Mouse (Mus musculus) hindbrain, embryonic 11.5 days (tissue): Measurements from ENCODE around the gene Trim45. TPM values are rescaled to one million over a fixed set of nuclear protein-coding genes. Genes with fewer than 3 reads are reported as not detected.

Experiments used
- ATAC-seq: fragments of 200-750 bp; cut with Nextera tagmentation; 2 replicates; pipeline ENCODE4 v1.8.0; 2017; ENCODE audit warnings: mild to moderate bottlenecking, moderate TSS enrichment, moderate library complexity; ENCODE audit not compliant: low FRiP score
- DNase-seq: peaks from one replicate; pipeline ENCODE4 v3.0.0-alpha.2; 2015; ENCODE audit warnings: low spot score
- H3K27ac ChIP-seq: fragments of 300-500 bp; sonication (generic); 2 replicates; pipeline ENCODE4 v1.5.1; 2014; ENCODE audit warnings: mild to moderate bottlenecking, low read depth, low read length
- H3K27me3 ChIP-seq: fragments of 300-500 bp; sonication (generic); 2 replicates; pipeline ENCODE4 v1.6.1; 2014; ENCODE audit warnings: mild to moderate bottlenecking, low read length, moderate library complexity, mixed read lengths; ENCODE audit not compliant: control insufficient read depth, insufficient read depth
- H3K36me3 ChIP-seq: fragments of 300-500 bp; sonication (generic); 2 replicates; pipeline ENCODE4 v1.6.1; 2014; ENCODE audit warnings: mild to moderate bottlenecking, low read length, moderate library complexity, mixed read lengths; ENCODE audit not compliant: control insufficient read depth, insufficient read depth
- H3K4me1 ChIP-seq: fragments of 300-500 bp; sonication (generic); replicated peaks from 2 replicates; pipeline ENCODE4 v1.6.1; 2014; ENCODE audit warnings: low read length, mixed read lengths; ENCODE audit not compliant: control insufficient read depth, insufficient read depth
- H3K4me2 ChIP-seq: fragments of 300-500 bp; sonication (generic); replicated peaks from 2 replicates; pipeline ENCODE4 v1.6.1; 2014; ENCODE audit warnings: mild to moderate bottlenecking, low read depth, low read length
- H3K4me3 ChIP-seq: fragments of 300-500 bp; sonication (generic); 2 replicates; pipeline ENCODE4 v1.5.1; 2014; ENCODE audit warnings: low read depth, low read length
- H3K9ac ChIP-seq: fragments of 300-500 bp; sonication (generic); 2 replicates; pipeline ENCODE4 v1.6.1; 2014; ENCODE audit warnings: low read depth, low read length
- H3K9me3 ChIP-seq: fragments of 300-500 bp; sonication (generic); 2 replicates; pipeline ENCODE4 v1.6.1; 2016; ENCODE audit warnings: low read length; ENCODE audit not compliant: control insufficient read depth
- WGBS: fragments of 180-500 bp; shearing (Covaris S2); extraction: QIAGEN DNeasy Blood & Tissue Kit; methylation state at CpG from one replicate; pipeline ENCODE4 v1.1.7; 2014; 5-methylcytosine and 5-hydroxymethylcytosine counted together
- polyA plus RNA-seq: library from polyadenylated mRNA; unstranded; fragments of >200 nt; fragmentation: Nextera tagmentation; extraction: Ambion mirVana; gene quantifications from 2 replicates; pipeline ENCODE4 v1.2.1, GENCODE M21; 2014

Trim45 gene
- polyA plus RNA-seq, 1 experiment from 2014 or later, result 3.4 TPM

GRCm38 (mm10) chr3:100940496-100941037, 18.6 kb downstream of the Trim45 start:
- Histone ChIP-seq H3K27ac (no peak overlapping the region), H3K4me1 (no peaks in the 10 kb centered on the region), H3K27me3 (no peaks in the 10 kb centered on the region), H3K9ac (no peak overlapping the region), H3K4me3 (no peak overlapping the region), H3K4me2 (no peak overlapping the region), H3K9me3 (no peaks in the 10 kb centered on the region), H3K36me3 (0 out of 2 replicates have a peak, but pooled peaks cover 2% of the 10 kb centered on the region)
- ATAC-seq, result no peak
- DNase-seq, result no peak
- WGBS, result 91% methylated on average over 4 of the region's 4 CpGs

GRCm38 (mm10) chr3:100947286-100947685, 25.3 kb downstream of the Trim45 start:
- no peak overlapping the region for H3K27ac ChIP-seq
- DNase-seq, result no peak
- H3K9me3 ChIP-seq, result no peaks in the 10 kb centered on the region
- H3K4me3 ChIP-seq, result no peak overlapping the region
- WGBS, result 94% methylated on average over 8 of the region's 8 CpGs
- no peaks in the 10 kb centered on the region for H3K27me3 ChIP-seq
- no peak overlapping the region for H3K4me2 ChIP-seq
- no peak overlapping the region for H3K9ac ChIP-seq
- no peaks in the 10 kb centered on the region for H3K36me3 ChIP-seq
- H3K4me1 ChIP-seq, result no peaks in the 10 kb centered on the region
- ATAC-seq, result no peak

- no peaks in the 10 kb centered on the region for H3K36me3 ChIP-seq
- WGBS, result 96% methylated on average over 4 of the region's 4 CpGs
- no peak for ATAC-seq
Observed at GRCm38 (mm10) chr3:100951531-100951930, 29.5 kb downstream of the Trim45 start.

GRCm38 (mm10) chr3:100954616-100955015, 32.6 kb downstream of the Trim45 start:
- no peaks in the 10 kb centered on the region for H3K9me3 ChIP-seq
- H3K9ac ChIP-seq, result no peak overlapping the region
- no peak for ATAC-seq
- no peak overlapping the region for H3K27ac ChIP-seq
- H3K36me3 ChIP-seq, result no peaks in the 10 kb centered on the region
- H3K4me3 ChIP-seq, result no peak overlapping the region
- no peaks in the 10 kb centered on the region for H3K4me1 ChIP-seq
- no peak overlapping the region for H3K4me2 ChIP-seq
- H3K27me3 ChIP-seq, result no peaks in the 10 kb centered on the region
- DNase-seq, result no peak

More at GRCm38 (mm10) chr3:100951531-100951930, 29.5 kb downstream of the Trim45 start:
- no peak overlapping the region for H3K4me3 ChIP-seq
- H3K27ac ChIP-seq, result no peak overlapping the region
- no peak overlapping the region for H3K9ac ChIP-seq
- H3K4me2 ChIP-seq, result no peak overlapping the region
- no peaks in the 10 kb centered on the region for H3K9me3 ChIP-seq
- H3K27me3 ChIP-seq, result no peaks in the 10 kb centered on the region
- no peaks in the 10 kb centered on the region for H3K4me1 ChIP-seq
- DNase-seq, result no peak

- H3K4me1 ChIP-seq, result no peaks in the 10 kb centered on the region
- H3K27me3 ChIP-seq, result no peaks in the 10 kb centered on the region
- no peak overlapping the region for H3K4me3 ChIP-seq
- no peak overlapping the region for H3K27ac ChIP-seq
- no peaks in the 10 kb centered on the region for H3K9me3 ChIP-seq
- H3K4me2 ChIP-seq, result no peak overlapping the region
- no peak overlapping the region for H3K9ac ChIP-seq
- peaks cover 4% of the 10 kb centered on the region; the same call in 1 of the 2 replicates for H3K36me3 ChIP-seq
- ATAC-seq (no peak), DNase-seq (no peak)
- WGBS, result 86% methylated on average over 5 of the region's 5 CpGs
Observed at GRCm38 (mm10) chr3:100961007-100961406, 39.0 kb downstream of the Trim45 start.

- Histone ChIP-seq H3K9ac (no peak overlapping the region), H3K4me1 (no peaks in the 10 kb centered on the region), H3K4me2 (no peak overlapping the region), H3K27ac (no peak overlapping the region), H3K27me3 (no peaks in the 10 kb centered on the region), H3K36me3 (peaks cover 4% of the 10 kb centered on the region; the same call in 1 of the 2 replicates), H3K9me3 (no peaks in the 10 kb centered on the region), H3K4me3 (no peak overlapping the region)
- ATAC-seq (no peak), DNase-seq (no peak)
- 92% methylated on average over 7 of the region's 7 CpGs for WGBS
Observed at GRCm38 (mm10) chr3:100961501-100961900, 39.5 kb downstream of the Trim45 start.

- no peaks in the 10 kb centered on the region for H3K27me3 ChIP-seq
- DNase-seq (peak; percentile 61), ATAC-seq (no peak)
- no peak overlapping the region for H3K4me3 ChIP-seq
- no peak overlapping the region for H3K27ac ChIP-seq
- no peak overlapping the region for H3K4me2 ChIP-seq
- H3K36me3 ChIP-seq, result peaks cover 4% of the 10 kb centered on the region; the same call in 1 of the 2 replicates
- no peaks in the 10 kb centered on the region for H3K4me1 ChIP-seq
- no peaks in the 10 kb centered on the region for H3K9me3 ChIP-seq
- WGBS, result 83% methylated on average over 14 of the region's 14 CpGs
- no peak overlapping the region for H3K9ac ChIP-seq
Observed at GRCm38 (mm10) chr3:100963849-100964542, 42.0 kb downstream of the Trim45 start.

GRCm38 (mm10) chr3:100969176-100969917, 47.3 kb downstream of the Trim45 start, which contains the start of gene Ttf2:
Gene Ttf2, minus strand, starts transcription at chr3:100969663.
- Histone ChIP-seq H3K36me3 (no peaks in the 10 kb centered on the region), H3K9me3 (no peaks in the 10 kb centered on the region), H3K4me1 (no peaks in the 10 kb centered on the region), H3K4me2 (peak within 1 kb of the TSS; percentile 63), H3K4me3 (peak within 1 kb of the TSS; percentile 61), H3K27ac (no peak within 1 kb of the TSS), H3K9ac (peak within 1 kb of the TSS; percentile 67), H3K27me3 (no peaks in the 10 kb centered on the region)
- peak; percentile 95 for DNase-seq
- WGBS, result under 1% methylated on average over 40 of the region's 40 CpGs
- ATAC-seq, result peak; percentile 98
